Mouse (Mus musculus): ENCODE measurements around the gene Ppp3ca.

DNA sequence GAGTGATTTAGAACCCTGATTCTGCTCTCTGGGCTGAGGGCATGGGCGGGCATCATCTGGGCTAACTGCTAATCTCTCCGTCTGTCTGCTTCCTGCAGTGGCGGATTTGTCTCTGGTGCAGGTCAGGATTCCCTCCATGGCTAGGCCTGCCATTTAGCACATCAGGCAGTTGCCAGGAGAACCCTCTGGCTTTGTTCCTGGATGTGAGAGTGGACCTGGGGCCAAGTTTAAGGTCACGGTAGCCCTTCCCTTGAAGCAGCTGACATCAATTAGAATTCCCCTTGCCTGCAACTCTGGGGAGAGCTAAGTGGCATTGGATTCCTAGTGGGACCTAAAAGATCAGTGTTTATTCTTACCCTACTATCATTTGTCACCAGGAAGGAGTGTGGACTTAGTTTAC lies 132.7 kb downstream of the Ppp3ca start:
- no peak for TF ChIP-seq EP300 (IDR thresholded peaks at IDR 0.05; ENCODE audit: low read depth)
- TF ChIP-seq CTCF (IDR thresholded peaks at IDR 0.05; ENCODE audit: low read depth): no peak

All from liver, embryonic 14.5 days (tissue).